Mouse (Mus musculus): ENCODE results near the gene Rprml. TPM values are rescaled to one million over a fixed set of nuclear protein-coding genes. Genes with fewer than 3 reads are reported as not detected.
A peak's percentile ranks its signal among the peaks of the same experiment; 100 is the strongest.

The Rprml gene
- 0.49 and 0.63 TPM in 2 replicates for total RNA-seq (2012; rRNA removed)

- in situ Hi-C loops (cut with MboI; ENCODE audit: low sequenced_read_pairs in 2 of 2, unreplicated experiment in 2 of 2): no loop called here
- TF ChIP-seq CHD2 (IDR thresholded peaks at IDR 0.05; ENCODE audit: low read depth, low read length) (no peak), ZC3H11A (IDR thresholded peaks at IDR 0.05; ENCODE audit: borderline replicate concordance, low read depth, low read length) (no peak), HCFC1 (IDR thresholded peaks at IDR 0.05; ENCODE audit: borderline replicate concordance, insufficient read depth, low read length) (no peak), MAFK (IDR thresholded peaks at IDR 0.05; ENCODE audit: insufficient read depth, low read depth, low read length) (no peak), ZNF384 (IDR thresholded peaks at IDR 0.05; ENCODE audit: low read depth, low read length) (no peak)
- peak within 1 kb of the TSS; percentile 16; the same call in 1 of the 2 replicates for H3K9ac ChIP-seq (ENCODE audit: insufficient read depth, low read depth, low read length, poor library complexity, severe bottlenecking)
- peak within 1 kb of the TSS; percentile 55 to 64 for H3K4me3 ChIP-seq (ENCODE audit: insufficient read depth in 1 of 2, low read depth in 1 of 2, low read length in 2 of 2, poor library complexity in 1 of 2, severe bottlenecking in 1 of 2)
- H3K27ac ChIP-seq (ENCODE audit: insufficient read depth, low read depth, low read length, poor library complexity, severe bottlenecking): no peak within 1 kb of the TSS
- peaks cover 3 to 6% of the 10 kb centered on the region in 2 experiments; a peak in 2 of 4 replicates for H3K4me1 ChIP-seq (ENCODE audit: control insufficient read depth in 2 of 2, insufficient read depth in 2 of 2, low read length in 2 of 2, poor library complexity in 1 of 2)
- H3K36me3 ChIP-seq (ENCODE audit: control insufficient read depth, insufficient read depth, low read length, poor library complexity, severe bottlenecking): no peaks in the 10 kb centered on the region
- no peak for DNase-seq (ENCODE audit: low read depth, low spot score)
- no peaks in the 10 kb centered on the region for H3K9me3 ChIP-seq (ENCODE audit: control insufficient read depth, insufficient read depth, low read depth, low read length)
Observed at GRCm38 (mm10) chr11:103649301-103649982, at the start of gene Rprml. Gene Rprml (plus strand): TSS chr11:103649570.

DNA sequence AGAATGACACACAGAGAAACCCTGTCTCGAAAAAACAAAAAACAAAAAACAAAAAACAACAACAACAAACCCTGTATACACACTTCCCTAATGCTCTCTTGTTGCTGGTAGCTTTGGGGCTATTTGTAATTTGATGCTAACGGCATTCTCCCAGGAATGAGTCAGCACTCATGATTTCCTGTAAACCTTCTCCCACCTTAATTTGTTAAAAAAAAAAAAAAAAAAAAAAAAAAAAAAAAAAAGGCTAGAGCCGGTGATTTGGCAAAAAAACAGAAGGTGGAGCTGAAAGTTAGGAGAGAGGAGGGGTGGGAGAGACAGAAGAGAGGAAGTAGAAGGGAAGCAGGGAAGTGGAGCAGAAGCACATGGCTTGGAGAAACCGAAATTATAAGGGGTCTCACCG is 42.8 kb upstream of the Rprml start:
- Histone ChIP-seq H3K27ac (ENCODE audit: insufficient read depth, low read depth, low read length, poor library complexity, severe bottlenecking) (no peak overlapping the region; the same call in 1 of the 2 replicates), H3K4me3 (ENCODE audit: insufficient read depth in 1 of 2, low read depth in 1 of 2, low read length in 2 of 2, poor library complexity in 1 of 2, severe bottlenecking in 1 of 2) (no peak overlapping the region), H3K9me3 (ENCODE audit: control insufficient read depth, insufficient read depth, low read depth, low read length) (no peaks in the 10 kb centered on the region), H3K9ac (ENCODE audit: insufficient read depth, low read depth, low read length, poor library complexity, severe bottlenecking) (no peak overlapping the region), H3K4me1 (ENCODE audit: control insufficient read depth in 2 of 2, insufficient read depth in 2 of 2, low read length in 2 of 2, poor library complexity in 1 of 2) (peaks cover 4 to 6% of the 10 kb centered on the region in 2 experiments; a peak in 3 of 4 replicates), H3K36me3 (ENCODE audit: control insufficient read depth, insufficient read depth, low read length, poor library complexity, severe bottlenecking) (no peaks in the 10 kb centered on the region)
- TF ChIP-seq HCFC1 (IDR thresholded peaks at IDR 0.05; ENCODE audit: borderline replicate concordance, insufficient read depth, low read length) (no peak), MAFK (IDR thresholded peaks at IDR 0.05; ENCODE audit: insufficient read depth, low read depth, low read length) (peak; percentile 41; the same call in 1 of the 2 replicates), ZC3H11A (IDR thresholded peaks at IDR 0.05; ENCODE audit: borderline replicate concordance, low read depth, low read length) (no peak), ZNF384 (IDR thresholded peaks at IDR 0.05; ENCODE audit: low read depth, low read length) (peak; percentile 85)
- peak; percentile 6 for DNase-seq (ENCODE audit: low read depth, low spot score)
- in situ Hi-C loops (cut with MboI; ENCODE audit: low sequenced_read_pairs in 2 of 2, unreplicated experiment in 2 of 2): no loop called here

DNA sequence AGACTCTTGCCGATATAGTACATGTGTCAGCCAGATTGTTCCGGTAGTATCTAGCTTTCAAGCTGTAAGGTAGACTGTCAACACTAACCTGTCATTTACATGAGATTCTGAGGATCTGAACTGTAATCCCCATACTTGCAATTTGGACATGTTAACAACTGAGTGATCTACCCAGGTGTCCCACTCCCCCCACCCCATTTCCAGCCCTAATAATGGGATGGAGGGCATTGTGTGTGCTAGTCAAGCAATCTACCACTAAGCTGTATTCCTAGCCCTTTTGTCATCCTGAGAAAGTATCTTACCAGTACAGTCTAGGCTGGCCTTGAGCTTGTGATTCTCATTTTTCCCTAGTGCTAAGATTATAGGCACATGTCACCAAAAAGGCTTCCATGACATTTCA is 38.6 kb upstream of the Rprml start:
- no peak for TF ChIP-seq ZNF384 (IDR thresholded peaks at IDR 0.05; ENCODE audit: low read depth, low read length)

GRCm38 (mm10) chr11:103621040-103621439 is 28.3 kb upstream of the Rprml start, which contains the start of gene Gm884:
Gene Gm884 (minus strand): TSS chr11:103621140.
- in situ Hi-C loops (cut with MboI; ENCODE audit: low sequenced_read_pairs in 2 of 2, unreplicated experiment in 2 of 2): no loop called here
- TF ChIP-seq MAFK (IDR thresholded peaks at IDR 0.05; ENCODE audit: insufficient read depth, low read depth, low read length) (no peak), HCFC1 (IDR thresholded peaks at IDR 0.05; ENCODE audit: borderline replicate concordance, insufficient read depth, low read length) (no peak), CHD2 (IDR thresholded peaks at IDR 0.05; ENCODE audit: low read depth, low read length) (no peak), ZC3H11A (IDR thresholded peaks at IDR 0.05; ENCODE audit: borderline replicate concordance, low read depth, low read length) (no peak)

More for the DNA sequence above, 38.6 kb upstream of the Rprml start:
- in situ Hi-C loops (cut with MboI; ENCODE audit: low sequenced_read_pairs in 2 of 2, unreplicated experiment in 2 of 2): no loop called here
- H3K4me3 ChIP-seq (ENCODE audit: insufficient read depth in 1 of 2, low read depth in 1 of 2, low read length in 2 of 2, poor library complexity in 1 of 2, severe bottlenecking in 1 of 2): no peak overlapping the region
- H3K36me3 ChIP-seq (ENCODE audit: control insufficient read depth, insufficient read depth, low read length, poor library complexity, severe bottlenecking): no peaks in the 10 kb centered on the region
- peak; percentile 28 for DNase-seq (ENCODE audit: low read depth, low spot score)
- no peak overlapping the region; the same call in 1 of the 2 replicates for H3K27ac ChIP-seq (ENCODE audit: insufficient read depth, low read depth, low read length, poor library complexity, severe bottlenecking)
- peaks cover 4 to 6% of the 10 kb centered on the region in 2 experiments; a peak in 3 of 4 replicates for H3K4me1 ChIP-seq (ENCODE audit: control insufficient read depth in 2 of 2, insufficient read depth in 2 of 2, low read length in 2 of 2, poor library complexity in 1 of 2)
- no peaks in the 10 kb centered on the region for H3K9me3 ChIP-seq (ENCODE audit: control insufficient read depth, insufficient read depth, low read depth, low read length)
- H3K9ac ChIP-seq (ENCODE audit: insufficient read depth, low read depth, low read length, poor library complexity, severe bottlenecking): no peak overlapping the region

More at GRCm38 (mm10) chr11:103621040-103621439, 28.3 kb upstream of the Rprml start, which contains the start of gene Gm884:
- Histone ChIP-seq H3K9ac (ENCODE audit: insufficient read depth, low read depth, low read length, poor library complexity, severe bottlenecking) (no peak within 1 kb of the TSS), H3K4me1 (ENCODE audit: control insufficient read depth in 2 of 2, insufficient read depth in 2 of 2, low read length in 2 of 2, poor library complexity in 1 of 2) (no peaks in the 10 kb centered on the region), H3K4me3 (ENCODE audit: insufficient read depth in 1 of 2, low read depth in 1 of 2, low read length in 2 of 2, poor library complexity in 1 of 2, severe bottlenecking in 1 of 2) (no peak within 1 kb of the TSS), H3K9me3 (ENCODE audit: control insufficient read depth, insufficient read depth, low read depth, low read length) (no peaks in the 10 kb centered on the region), H3K27ac (ENCODE audit: insufficient read depth, low read depth, low read length, poor library complexity, severe bottlenecking) (no peak within 1 kb of the TSS), H3K36me3 (ENCODE audit: control insufficient read depth, insufficient read depth, low read length, poor library complexity, severe bottlenecking) (no peaks in the 10 kb centered on the region)
- no peak for DNase-seq (ENCODE audit: low read depth, low spot score)
